9 mouse cellular contexts compared by ENCODE assay signal in the genomic region with DNA sequence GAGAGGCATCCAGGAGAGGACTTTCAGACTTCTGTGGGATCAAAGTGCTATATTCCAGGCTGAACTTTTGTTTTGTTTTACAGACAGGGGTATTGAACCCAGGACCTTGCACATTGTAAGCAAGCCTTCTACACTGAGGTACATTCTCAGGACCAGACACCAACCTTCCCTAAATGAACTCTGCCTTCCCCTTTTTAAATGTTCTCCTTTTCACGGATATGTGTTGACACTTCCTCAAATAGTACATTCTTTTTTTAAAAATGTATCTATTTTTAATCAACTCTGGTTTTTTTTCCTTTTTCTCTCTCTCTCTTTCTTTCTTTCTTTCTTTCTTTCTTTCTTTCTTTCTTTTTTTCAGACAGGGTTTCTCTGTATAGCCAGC. TPM values are rescaled to one million over a fixed set of nuclear protein-coding genes. Genes with fewer than 3 reads are reported as not detected.
DNase-seq lines count a peak whose midpoint lies in the region; ATAC-seq and TF ChIP-seq lines count a peak whose summit lies in the region.
"Had no signal": no experiment of that assay in that cellular context is flagged by ENCODE, and none has a peak within 500 bp of the region (broad histone marks: within the 10 kb centered on the region; RNA-seq: fewer than 3 reads in every experiment).

No protein-coding gene starts in this region.

- H3K36me3 ChIP-seq in midbrain, embryonic 10.5 days: no peaks in the 10 kb centered on the region
- no peaks in the 10 kb centered on the region for H3K36me3 ChIP-seq in midbrain, postnatal 0 days (ENCODE audit: insufficient read depth, low read length)
- no peaks in the 10 kb centered on the region for H3K36me3 ChIP-seq in hindbrain, embryonic 10.5 days
- no peaks in the 10 kb centered on the region for H3K36me3 ChIP-seq in liver, embryonic 16.5 days (ENCODE audit: control insufficient read depth, insufficient read depth)

- TF ChIP-seq CTCF in midbrain, postnatal 0 days (IDR thresholded peaks at IDR 0.05): no peak

- H3K4me1 ChIP-seq in midbrain, embryonic 10.5 days: peaks cover 13% of the 10 kb centered on the region
- H3K4me1 ChIP-seq in midbrain, postnatal 0 days (ENCODE audit: insufficient read depth, low read length): peaks cover 5% of the 10 kb centered on the region; the same call in 1 of the 2 replicates
- peaks cover 13% of the 10 kb centered on the region for H3K4me1 ChIP-seq in hindbrain, embryonic 10.5 days (replicated peaks)
- H3K4me1 ChIP-seq in liver, embryonic 16.5 days (ENCODE audit: control insufficient read depth, low read depth, low read length): peaks cover 7% of the 10 kb centered on the region

- no peaks in the 10 kb centered on the region for H3K9me3 ChIP-seq in midbrain, embryonic 10.5 days (replicated peaks)
- H3K9me3 ChIP-seq in midbrain, postnatal 0 days (ENCODE audit: low read length): no peaks in the 10 kb centered on the region
- H3K9me3 ChIP-seq in hindbrain, embryonic 10.5 days: no peaks in the 10 kb centered on the region
- H3K9me3 ChIP-seq in liver, embryonic 16.5 days (replicated peaks; ENCODE audit: control insufficient read depth, low read length): no peaks in the 10 kb centered on the region

- DNase-seq in midbrain, embryonic 10.5 days (ENCODE audit: low spot score): no peak
- no peak for DNase-seq in midbrain, postnatal 0 days (ENCODE audit: low spot score)
- DNase-seq in hindbrain, embryonic 10.5 days (ENCODE audit: low spot score): no peak
- no peak for DNase-seq in adrenal gland, postnatal 4 days (ENCODE audit: low spot score in 2 of 2)
- no peak for DNase-seq in cerebellum, postnatal 10 days
- DNase-seq in kidney, adult 9 months: no peak
- DNase-seq: cerebellum, adult 11 months had no signal

- no peak overlapping the region for H3K4me2 ChIP-seq in midbrain, postnatal 0 days (ENCODE audit: low read depth, low read length, poor library complexity, severe bottlenecking)
- peak overlapping the region; percentile 26 for H3K4me2 ChIP-seq in liver, embryonic 16.5 days (ENCODE audit: low read depth, low read length)

- WGBS in midbrain, embryonic 10.5 days: 76% methylated on average over 1 of the region's 1 CpGs
- 70% methylated on average over 1 of the region's 1 CpGs for WGBS in midbrain, postnatal 0 days
- WGBS in hindbrain, embryonic 10.5 days: 67% methylated on average over 1 of the region's 1 CpGs
- 10% methylated on average over 1 of the region's 1 CpGs for WGBS in liver, embryonic 16.5 days (ENCODE audit: insufficient replicate concordance)

- H3K4me3 ChIP-seq in midbrain, embryonic 10.5 days: peak overlapping the region; percentile 32
- no peak overlapping the region for H3K4me3 ChIP-seq in midbrain, postnatal 0 days (ENCODE audit: low read depth, low read length)
- H3K4me3 ChIP-seq in hindbrain, embryonic 10.5 days: peak overlapping the region; percentile 14
- H3K4me3 ChIP-seq in liver, embryonic 16.5 days (ENCODE audit: low read depth, low read length): no peak overlapping the region

- no peak overlapping the region for H3K9ac ChIP-seq in midbrain, postnatal 0 days (replicated peaks; ENCODE audit: low read length, poor library complexity, severe bottlenecking)
- no peak overlapping the region for H3K9ac ChIP-seq in liver, embryonic 16.5 days (ENCODE audit: low read depth, low read length)

- ATAC-seq in midbrain, postnatal 0 days (ENCODE audit: low FRiP score): no peak
- no peak for ATAC-seq in liver, embryonic 16.5 days (ENCODE audit: low read depth)

- peak overlapping the region; percentile 75 for H3K27ac ChIP-seq in midbrain, embryonic 10.5 days (replicated peaks)
- no peak overlapping the region for H3K27ac ChIP-seq in midbrain, postnatal 0 days (ENCODE audit: low read depth, low read length)
- peak overlapping the region; percentile 67 for H3K27ac ChIP-seq in hindbrain, embryonic 10.5 days
- H3K27ac ChIP-seq in liver, embryonic 16.5 days (ENCODE audit: low read length): no peak overlapping the region

- no peaks in the 10 kb centered on the region for H3K27me3 ChIP-seq in midbrain, embryonic 10.5 days (ENCODE audit: low read depth, poor library complexity, severe bottlenecking)
- H3K27me3 ChIP-seq in midbrain, postnatal 0 days (ENCODE audit: insufficient read depth, low read length): no peaks in the 10 kb centered on the region
- no peaks in the 10 kb centered on the region for H3K27me3 ChIP-seq in hindbrain, embryonic 10.5 days (ENCODE audit: insufficient read depth, poor library complexity, severe bottlenecking)
- H3K27me3 ChIP-seq in liver, embryonic 16.5 days (ENCODE audit: control insufficient read depth, insufficient read depth, low read depth, low read length): no peaks in the 10 kb centered on the region

RNA-seq across cellular contexts. Expression of gene Strbp, which starts 32.1 kb away (rescaled TPM):
- polyA plus RNA-seq in midbrain, embryonic 10.5 days (2016; fragmentation: Nextera tagmentation; extraction: Ambion mirVana): 61.6 and 64.4 TPM in 2 replicates
- total RNA-seq in midbrain, postnatal 0 days (2014; rRNA removed): 118 and 121 TPM in 2 replicates
- 87.1 and 105 TPM in 2 replicates for polyA plus RNA-seq in midbrain, postnatal 0 days (2015; fragmentation: Nextera tagmentation; extraction: Ambion mirVana)
- 54.9 and 59.3 TPM in 2 replicates for polyA plus RNA-seq in hindbrain, embryonic 10.5 days (2016; fragmentation: Nextera tagmentation; extraction: Ambion mirVana)
- polyA plus RNA-seq in liver, embryonic 16.5 days (2015; fragmentation: Nextera tagmentation; extraction: Ambion mirVana): 11.4 and 11.5 TPM in 2 replicates
- total RNA-seq in adrenal gland, postnatal 4 days (2021): 10 to 100 TPM; 48.8 to 63.0 TPM

RNA-seq across cellular contexts. Expression of gene Crb2, which starts 40.3 kb away (rescaled TPM):
- 31.1 and 31.4 TPM in 2 replicates for polyA plus RNA-seq in midbrain, embryonic 10.5 days (2016; fragmentation: Nextera tagmentation; extraction: Ambion mirVana)
- total RNA-seq in midbrain, postnatal 0 days (2014; rRNA removed): 3.7 and 4.8 TPM in 2 replicates
- polyA plus RNA-seq in midbrain, postnatal 0 days (2015; fragmentation: Nextera tagmentation; extraction: Ambion mirVana): 1.6 and 1.7 TPM in 2 replicates
- polyA plus RNA-seq in hindbrain, embryonic 10.5 days (2016; fragmentation: Nextera tagmentation; extraction: Ambion mirVana): 19.5 and 20.5 TPM in 2 replicates
- polyA plus RNA-seq in liver, embryonic 16.5 days (2015; fragmentation: Nextera tagmentation; extraction: Ambion mirVana): 0.06 and 0.12 TPM in 2 replicates
- 1 to 10 TPM; 1.1 to 2.7 TPM for total RNA-seq in adrenal gland, postnatal 4 days (2021)
- total RNA-seq: liver, adult 2 months had no signal

Comparison
In these comparisons a context has a peak if more than half of its experiments do, and no peak if none do; other contexts are left out.
1. H3K27ac ChIP-seq: peak in midbrain, embryonic 10.5 days (single experiment) and hindbrain, embryonic 10.5 days (single experiment); none in midbrain, postnatal 0 days (single experiment) and liver, embryonic 16.5 days (single experiment).
2. H3K4me3 ChIP-seq: peak in midbrain, embryonic 10.5 days (single experiment) and hindbrain, embryonic 10.5 days (single experiment); none in midbrain, postnatal 0 days (single experiment) and liver, embryonic 16.5 days (single experiment).